Mouse (Mus musculus): ENCODE data around the gene Rnf5.

The Rnf5 gene

GRCm38 (mm10) chr17:34589206-34589605, 14.3 kb downstream of the Rnf5 start:
- in situ Hi-C loops (cut with MboI, MseI): no loop called here

GRCm38 (mm10) chr17:34588767-34589166, 14.7 kb downstream of the Rnf5 start:
- in situ Hi-C loops (cut with MboI, MseI): no loop called here

DNA sequence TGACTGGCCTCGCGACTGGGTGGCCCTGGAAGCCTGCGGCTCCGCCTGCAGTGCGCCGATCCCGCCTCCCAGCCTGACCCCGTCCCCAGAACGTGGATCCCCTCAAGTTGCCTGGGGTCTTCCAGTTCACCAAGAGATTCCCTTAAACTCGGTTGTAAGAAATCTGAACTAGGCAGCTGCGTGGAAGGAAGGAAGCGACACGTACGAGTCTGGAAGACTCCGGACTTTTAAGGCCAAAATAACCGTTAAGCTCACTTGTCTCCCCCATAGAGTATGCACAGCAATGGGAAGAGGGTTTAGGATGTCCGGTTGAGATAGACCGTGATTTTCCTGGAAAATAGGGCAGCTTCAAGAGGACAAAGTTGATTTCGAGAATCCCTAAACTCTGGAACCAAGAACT, 15.7 kb downstream of the Rnf5 start:
- in situ Hi-C loops (cut with MboI, MseI): no loop called here

DNA sequence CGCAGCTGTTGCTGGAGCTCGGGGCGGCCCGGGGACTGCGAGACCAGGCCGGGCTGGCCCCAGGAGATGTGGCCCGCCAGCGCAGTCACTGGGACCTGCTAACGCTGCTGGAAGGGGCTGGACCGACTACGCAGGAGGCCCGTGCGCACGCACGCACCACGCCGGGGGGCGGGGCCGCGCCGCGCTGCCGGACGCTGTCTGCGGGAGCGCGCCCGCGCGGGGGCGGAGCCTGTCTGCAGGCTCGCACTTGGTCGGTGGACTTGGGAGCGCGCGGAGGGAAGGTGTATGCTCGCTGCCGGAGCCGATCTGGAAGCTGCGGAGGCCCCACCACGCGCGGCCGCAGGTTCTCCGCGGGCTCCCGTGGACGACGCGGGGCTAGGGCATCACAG, 16.1 kb downstream of the Rnf5 start:
- in situ Hi-C loops (cut with MboI, MseI): no loop called here

- in situ Hi-C loops (cut with MboI, MseI): no loop called here
Observed at GRCm38 (mm10) chr17:34586796-34587422, 16.6 kb downstream of the Rnf5 start.

GRCm38 (mm10) chr17:34585877-34586771, 17.4 kb downstream of the Rnf5 start:
- in situ Hi-C loops (cut with MboI, MseI): no loop called here

- in situ Hi-C loops (cut with MboI, MseI): no loop called here
Observed at GRCm38 (mm10) chr17:34585121-34585520, 18.4 kb downstream of the Rnf5 start.

GRCm38 (mm10) chr17:34583819-34584218, 19.7 kb downstream of the Rnf5 start:
- in situ Hi-C loops (cut with MboI, MseI): no loop called here

DNA sequence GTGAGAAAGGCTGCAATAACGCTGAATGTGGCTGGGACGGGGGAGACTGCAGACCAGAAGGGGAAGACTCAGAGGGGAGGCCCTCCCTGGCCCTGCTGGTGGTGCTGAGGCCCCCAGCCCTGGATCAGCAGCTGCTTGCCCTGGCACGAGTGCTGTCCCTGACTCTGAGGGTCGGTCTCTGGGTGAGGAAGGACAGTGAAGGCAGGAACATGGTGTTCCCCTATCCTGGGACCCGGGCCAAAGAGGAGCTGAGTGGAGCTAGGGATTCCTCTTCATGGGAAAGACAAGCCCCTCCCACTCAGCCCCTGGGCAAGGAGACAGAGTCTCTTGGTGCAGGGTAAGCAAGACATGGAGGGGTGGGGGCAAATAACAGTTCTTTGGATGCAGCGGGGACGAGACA, 20.1 kb downstream of the Rnf5 start:
- in situ Hi-C loops (cut with MboI, MseI): no loop called here

DNA sequence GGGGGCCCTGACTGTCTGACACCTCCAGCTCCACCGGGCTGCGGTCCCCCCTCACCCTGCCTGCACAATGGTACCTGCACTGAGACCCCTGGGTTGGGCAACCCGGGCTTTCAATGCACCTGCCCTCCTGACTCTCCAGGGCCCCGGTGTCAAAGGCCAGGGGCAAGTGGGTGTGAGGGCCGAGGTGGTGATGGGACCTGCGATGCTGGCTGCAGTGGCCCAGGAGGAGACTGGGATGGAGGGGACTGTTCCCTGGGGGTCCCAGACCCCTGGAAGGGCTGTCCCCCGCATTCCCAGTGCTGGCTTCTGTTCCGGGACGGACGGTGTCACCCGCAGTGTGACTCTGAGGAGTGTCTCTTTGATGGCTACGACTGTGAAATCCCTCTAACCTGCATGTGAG, 21.0 kb downstream of the Rnf5 start:
- in situ Hi-C loops (cut with MboI, MseI): no loop called here

DNA sequence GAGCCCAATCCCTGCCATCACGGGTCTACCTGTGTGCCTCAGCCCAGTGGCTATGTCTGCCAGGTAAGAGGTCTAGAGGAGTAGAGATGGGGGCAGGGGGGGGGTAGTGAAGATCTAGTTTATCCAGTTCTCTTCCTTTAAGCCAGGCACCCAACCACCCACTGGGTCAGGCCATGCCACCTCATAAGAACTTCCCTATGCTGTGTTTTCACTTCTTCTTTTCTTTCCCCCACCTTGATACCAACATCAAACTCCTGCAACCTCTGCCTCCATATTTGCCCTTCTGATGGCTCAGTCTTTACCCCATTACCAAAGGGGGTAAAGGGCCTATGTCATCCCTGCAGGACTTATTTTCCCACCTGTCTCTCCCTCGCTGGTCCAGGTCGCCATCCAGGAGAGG, 25.4 kb downstream of the Rnf5 start:
- in situ Hi-C loops (cut with MboI, MseI): no loop called here

GRCm38 (mm10) chr17:34576577-34576976, 26.9 kb downstream of the Rnf5 start:
- in situ Hi-C loops (cut with MboI, MseI): no loop called here

- in situ Hi-C loops (cut with MboI, MseI): no loop called here
Observed at GRCm38 (mm10) chr17:34572361-34572760, 31.1 kb downstream of the Rnf5 start.

- in situ Hi-C loops (cut with MboI, MseI): no loop called here
Observed at GRCm38 (mm10) chr17:34571875-34572274, 31.6 kb downstream of the Rnf5 start.

GRCm38 (mm10) chr17:34569919-34570318, 33.6 kb downstream of the Rnf5 start:
- in situ Hi-C loops (cut with MboI, MseI): loop anchor here (5.0 kb wide), 2 partner anchors 47 to 242 kb away; partner anchors contain the start of gene Egfl8

DNA sequence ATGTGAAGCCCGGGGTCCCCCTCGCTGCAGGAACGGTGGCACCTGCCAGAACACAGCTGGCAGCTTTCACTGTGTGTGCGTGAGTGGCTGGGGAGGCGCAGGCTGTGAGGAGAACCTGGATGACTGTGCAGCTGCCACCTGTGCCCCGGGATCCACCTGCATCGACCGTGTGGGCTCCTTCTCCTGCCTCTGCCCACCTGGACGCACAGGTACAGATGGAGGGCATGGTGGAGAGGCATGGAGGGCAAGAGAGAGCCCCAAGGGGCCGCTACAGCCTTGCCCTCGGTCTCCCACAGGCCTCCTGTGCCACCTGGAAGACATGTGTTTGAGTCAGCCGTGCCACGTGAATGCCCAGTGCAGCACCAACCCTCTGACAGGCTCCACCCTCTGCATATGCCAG, 35.1 kb downstream of the Rnf5 start:
- in situ Hi-C loops (cut with MboI, MseI): loop anchor here (5.0 kb wide), 2 partner anchors 49 to 244 kb away; partner anchors contain the start of gene Egfl8

DNA sequence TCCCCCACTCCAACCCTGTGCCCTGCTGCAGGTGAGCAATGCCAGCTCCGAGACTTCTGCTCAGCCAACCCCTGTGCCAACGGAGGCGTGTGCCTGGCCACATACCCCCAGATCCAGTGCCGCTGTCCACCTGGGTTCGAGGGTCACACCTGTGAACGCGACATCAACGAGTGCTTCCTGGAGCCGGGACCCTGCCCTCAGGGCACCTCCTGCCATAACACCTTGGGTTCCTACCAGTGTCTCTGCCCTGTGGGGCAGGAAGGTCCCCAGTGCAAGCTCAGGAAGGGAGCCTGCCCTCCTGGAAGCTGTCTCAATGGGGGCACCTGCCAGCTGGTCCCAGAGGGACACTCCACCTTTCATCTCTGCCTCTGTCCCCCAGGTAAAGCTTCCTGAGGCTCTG, 36.2 kb downstream of the Rnf5 start:
- in situ Hi-C loops (cut with MboI, MseI): loop anchor here (5.0 kb wide), 2 partner anchors 50 to 245 kb away; partner anchors contain the start of gene Egfl8

GRCm38 (mm10) chr17:34564796-34565195, 38.7 kb downstream of the Rnf5 start:
- in situ Hi-C loops (cut with MboI, MseI): loop anchor here (5.0 kb wide), 2 partner anchors 53 to 248 kb away; partner anchors contain the start of gene Egfl8

- in situ Hi-C loops (cut with MboI, MseI): no loop called here
Observed at GRCm38 (mm10) chr17:34564003-34564421, 39.5 kb downstream of the Rnf5 start, which contains the start of gene Notch4. TSS of gene Notch4 (plus strand) at chr17:34564268.

GRCm38 (mm10) chr17:34563354-34563753, 40.1 kb downstream of the Rnf5 start:
- in situ Hi-C loops (cut with MboI, MseI): no loop called here

DNA sequence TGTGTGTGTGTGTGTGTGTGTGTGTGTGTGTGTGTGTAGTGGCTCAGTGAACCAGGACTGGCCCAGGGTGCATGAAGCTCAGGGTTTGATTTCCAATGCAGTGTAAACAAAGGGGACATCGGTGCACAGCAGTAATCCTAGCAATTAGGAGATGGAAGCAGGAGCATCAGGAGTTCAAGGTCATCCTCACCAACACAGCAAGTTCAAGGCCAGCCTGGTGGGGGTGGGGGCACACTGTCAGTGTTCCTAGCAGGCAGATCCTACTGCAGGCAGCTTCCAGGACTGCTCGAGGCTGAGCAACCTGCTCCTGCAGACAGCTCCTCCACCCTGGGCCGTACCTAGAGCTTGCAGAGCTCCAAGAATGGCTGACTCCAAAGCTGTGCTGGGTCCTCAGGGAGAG, 40.9 kb downstream of the Rnf5 start:
- in situ Hi-C loops (cut with MboI, MseI): no loop called here

- in situ Hi-C loops (cut with MboI, MseI): no loop called here
Observed at GRCm38 (mm10) chr17:34561200-34561599, 42.3 kb downstream of the Rnf5 start.

- in situ Hi-C loops (cut with MboI, MseI): no loop called here
Observed at GRCm38 (mm10) chr17:34560438-34560837, 43.1 kb downstream of the Rnf5 start.

Measured in T-helper 1 cell (primary cell).